Mouse (Mus musculus): ENCODE data around the gene Anks1b.

The Anks1b gene

GRCm38 (mm10) chr10:90679713-90680470 is 806.6 kb downstream of the Anks1b start:
- DNase-seq: no peak

GRCm38 (mm10) chr10:90683813-90684212 is 810.5 kb downstream of the Anks1b start:
- DNase-seq: no peak

DNA sequence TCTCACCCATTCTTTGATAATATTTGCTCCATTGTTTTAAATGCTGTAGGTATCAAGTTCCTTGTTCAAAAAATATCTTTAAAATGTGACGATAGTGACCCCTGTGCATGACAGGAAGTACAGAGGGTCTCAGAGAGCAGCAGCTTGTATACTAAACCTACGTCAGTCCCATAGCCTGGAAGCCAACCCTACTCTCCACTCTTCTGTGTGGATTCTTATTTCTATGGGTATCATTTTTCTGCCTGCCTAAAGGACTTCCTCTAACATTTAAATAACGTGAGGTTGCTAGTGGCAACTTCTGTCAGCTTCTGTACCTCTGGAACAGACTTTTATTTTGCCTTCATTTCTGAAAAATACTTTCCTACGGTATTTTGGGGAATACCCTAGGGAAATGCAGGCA is 812.1 kb downstream of the Anks1b start:
- DNase-seq: no peak

DNA sequence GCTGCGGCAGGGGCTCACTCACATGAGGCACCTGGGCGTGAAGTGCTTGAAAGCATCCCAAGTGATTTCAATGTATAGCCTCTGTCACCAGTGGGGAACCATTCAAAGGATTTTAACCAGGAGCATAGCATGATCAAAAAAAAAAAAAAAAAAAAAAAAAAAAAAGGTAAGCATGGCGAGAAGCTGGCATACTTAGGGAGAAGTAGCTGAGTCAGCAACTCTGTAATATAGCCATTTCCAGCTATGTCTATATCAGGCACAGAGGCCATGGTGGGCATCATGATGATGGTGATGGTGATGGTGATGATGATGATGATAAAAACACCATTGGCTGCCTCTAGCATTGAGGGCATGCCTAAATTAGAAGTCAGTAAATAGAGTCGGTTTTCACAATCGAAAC is 814.8 kb downstream of the Anks1b start:
- DNase-seq: no peak

- peak; percentile 38 to 42 for DNase-seq
These were observed 815.5 kb downstream of the Anks1b start for GRCm38 (mm10) chr10:90688696-90689252.

GRCm38 (mm10) chr10:90689854-90690513 is 816.7 kb downstream of the Anks1b start:
- peak; percentile 89 to 94 for DNase-seq

- DNase-seq: peak; percentile 66 to 74
These were observed 823.4 kb downstream of the Anks1b start for GRCm38 (mm10) chr10:90696687-90697086.

GRCm38 (mm10) chr10:90697413-90697812 is 824.1 kb downstream of the Anks1b start:
- peak; percentile 74 to 80 for DNase-seq

GRCm38 (mm10) chr10:90699211-90699610 is 825.9 kb downstream of the Anks1b start:
- peak; percentile 56 for DNase-seq

DNA sequence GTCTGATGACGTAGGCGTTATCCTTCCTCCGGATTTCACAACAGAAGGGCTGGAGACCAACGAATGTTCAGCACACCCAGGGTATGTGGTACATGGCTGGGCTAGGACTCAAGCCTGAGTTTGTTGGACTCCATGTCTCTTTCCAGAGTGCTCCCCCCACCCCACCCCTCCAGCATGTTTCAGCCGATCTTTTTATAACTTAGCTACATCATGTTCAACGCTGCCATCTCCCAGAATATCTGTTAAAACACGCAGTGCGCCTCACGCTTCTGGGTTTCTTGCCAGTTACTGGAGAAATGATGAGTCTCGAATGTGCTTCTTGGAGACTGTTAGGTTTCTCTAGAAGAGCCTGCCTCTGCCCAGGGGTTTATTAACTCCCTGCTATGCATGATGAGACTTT is 831.3 kb downstream of the Anks1b start:
- DNase-seq: no peak

DNA sequence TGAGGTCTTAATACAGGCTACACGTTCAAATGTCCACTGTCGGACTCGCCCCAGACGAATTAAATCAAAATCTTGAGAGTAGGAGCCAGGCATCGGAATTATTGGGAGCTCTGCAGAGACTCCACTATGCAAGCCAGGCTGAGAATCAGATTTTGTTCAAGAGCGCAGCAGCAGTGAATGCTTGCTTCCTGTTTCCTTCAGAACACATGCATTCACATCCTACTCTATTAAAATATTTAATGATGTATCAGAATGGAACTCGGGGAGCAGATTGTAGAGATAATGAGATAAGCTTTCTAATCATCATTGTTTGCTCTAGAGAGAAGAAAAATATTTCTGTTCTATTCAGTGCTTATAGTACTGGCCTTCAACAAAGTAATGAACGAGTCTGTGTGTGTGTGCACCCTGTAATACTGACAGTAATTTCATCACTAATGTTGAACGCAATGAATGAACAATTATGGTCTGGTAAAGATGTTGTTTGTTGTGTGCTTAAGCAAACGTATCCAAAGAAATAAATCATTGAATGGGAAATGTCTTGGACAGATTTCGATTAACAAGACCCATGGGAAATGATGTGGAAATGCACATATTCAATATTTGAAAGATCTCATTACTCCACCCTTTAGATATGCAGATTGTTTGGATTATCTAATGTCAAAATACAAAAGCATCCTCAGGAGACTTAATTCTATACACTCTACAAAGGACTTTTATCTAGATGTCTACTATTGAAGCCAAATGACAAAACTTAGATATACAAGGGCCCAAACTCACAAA is 835.7 kb downstream of the Anks1b start:
- no peak for DNase-seq

GRCm38 (mm10) chr10:90709602-90709931 is 836.3 kb downstream of the Anks1b start:
- no peak for DNase-seq

DNA sequence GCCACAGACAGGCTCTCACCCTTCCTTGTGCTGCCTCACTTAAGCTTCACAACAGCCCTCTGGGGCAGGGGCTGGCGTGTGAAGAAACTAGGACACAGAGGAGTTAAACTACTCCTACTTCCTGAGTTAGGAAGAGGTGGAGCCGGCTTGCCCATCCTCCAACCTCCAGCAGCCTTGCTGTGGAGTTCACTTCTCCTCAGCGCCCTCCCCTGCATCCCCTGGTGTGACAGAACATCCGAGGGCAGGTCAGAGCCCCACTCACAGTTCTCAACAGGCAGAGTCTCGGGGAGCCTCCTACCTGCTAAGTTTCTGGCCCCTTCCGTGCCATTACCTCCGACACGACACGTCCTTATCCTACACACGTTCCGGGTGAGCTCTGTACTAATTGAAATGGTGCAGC is 844.7 kb downstream of the Anks1b start:
- no peak for DNase-seq

DNA sequence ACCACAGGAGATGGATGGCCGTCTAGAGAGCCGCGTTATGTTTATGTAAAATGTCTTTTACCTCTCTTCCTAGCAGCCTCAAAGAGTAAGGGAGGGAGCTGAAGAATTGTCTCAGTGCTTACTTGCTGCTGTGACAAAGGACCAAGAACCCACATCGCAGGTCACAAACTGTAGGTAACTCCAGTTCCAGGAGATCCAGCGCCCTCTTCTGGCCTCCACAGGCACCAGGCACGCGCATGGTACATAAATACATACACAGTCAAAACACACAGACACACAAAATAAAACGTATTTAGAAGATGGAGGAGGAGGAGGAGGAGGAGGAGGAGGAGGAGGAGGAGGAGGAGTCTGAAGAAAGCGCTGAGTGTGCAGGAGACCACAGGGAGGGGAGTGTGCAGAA is 845.4 kb downstream of the Anks1b start:
- no peak for DNase-seq

DNA sequence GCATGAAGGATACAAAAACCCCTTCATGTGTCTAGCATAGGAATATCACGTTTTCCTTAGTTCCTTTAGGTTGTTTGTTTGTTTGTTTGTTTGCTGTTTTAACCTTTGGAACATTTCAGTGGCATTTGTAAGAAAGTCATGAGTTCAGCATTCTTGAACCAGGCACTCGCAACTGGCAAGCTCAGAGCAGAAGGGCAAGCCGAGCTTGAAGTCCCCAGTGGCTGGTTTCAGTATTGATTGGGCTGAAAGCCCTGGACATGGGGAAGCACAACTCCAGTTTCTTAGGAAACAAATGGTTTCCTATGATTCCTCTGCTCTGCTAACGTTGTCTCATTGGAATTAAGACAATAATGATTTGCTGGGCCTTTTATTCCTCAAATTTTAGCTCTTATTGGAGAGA is 846.7 kb downstream of the Anks1b start:
- DNase-seq: peak in 1 of 2 experiments; percentile 38

DNA sequence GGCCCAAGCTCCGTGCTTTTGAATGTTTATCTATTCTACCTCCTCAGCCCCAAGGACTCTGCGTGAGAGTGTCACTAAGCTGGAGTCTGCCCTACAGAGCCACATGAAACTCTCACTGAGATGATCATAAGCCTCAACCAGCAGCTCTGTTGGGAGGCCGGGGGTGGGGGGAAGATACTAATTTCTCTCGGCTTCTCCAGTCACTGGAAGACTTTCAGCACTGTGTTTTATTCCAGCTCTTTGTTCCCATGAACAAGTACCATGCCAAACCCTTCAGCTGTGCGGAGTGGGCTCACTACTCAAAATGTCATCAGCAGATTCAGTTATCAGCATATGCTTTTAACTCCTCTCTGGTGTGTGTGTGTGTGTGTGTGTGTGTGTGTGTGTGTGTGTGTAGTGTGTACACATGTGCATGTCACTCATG is 849.8 kb downstream of the Anks1b start:
- DNase-seq: peak; percentile 29 to 38

DNA sequence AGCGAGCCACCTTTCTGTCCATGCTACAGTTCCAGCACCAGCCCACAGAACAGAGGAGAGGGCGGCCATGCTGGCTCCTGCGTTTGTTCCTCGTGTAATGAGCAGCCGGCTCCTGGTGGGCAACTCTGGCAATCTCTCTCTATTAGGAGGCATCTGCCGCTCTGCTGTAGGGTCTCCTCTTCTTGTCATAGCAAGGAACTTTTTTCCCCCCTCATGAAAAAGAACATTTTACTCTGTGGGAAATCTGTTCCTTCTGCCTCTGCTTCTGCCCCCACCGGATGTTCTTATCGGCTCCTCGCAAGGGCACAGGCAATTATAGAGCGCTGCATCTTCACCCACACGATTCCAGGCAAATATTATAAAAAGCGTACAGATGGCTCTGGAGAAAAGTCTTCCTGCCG is 850.6 kb downstream of the Anks1b start:
- peak; percentile 58 to 64 for DNase-seq

DNA sequence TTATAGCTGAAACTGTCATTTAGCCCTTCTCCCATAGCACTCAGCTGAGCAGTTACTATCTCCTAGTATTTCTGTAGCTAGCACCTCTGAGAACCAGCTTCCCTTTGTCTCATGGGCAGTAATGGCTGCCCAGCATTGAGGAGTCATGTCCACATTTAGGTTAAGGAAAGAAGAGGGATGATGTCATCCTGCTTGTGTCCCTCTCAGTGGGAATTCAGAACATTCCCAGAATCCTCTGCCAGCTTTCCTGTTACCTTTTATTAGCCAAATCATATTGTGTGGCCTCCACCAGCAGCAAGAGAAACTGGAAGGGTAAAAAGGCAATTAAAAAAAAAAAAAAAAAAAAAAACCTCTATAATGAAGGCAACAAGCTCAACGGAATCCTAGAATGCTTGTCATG is 851.6 kb downstream of the Anks1b start:
- DNase-seq: no peak

DNA sequence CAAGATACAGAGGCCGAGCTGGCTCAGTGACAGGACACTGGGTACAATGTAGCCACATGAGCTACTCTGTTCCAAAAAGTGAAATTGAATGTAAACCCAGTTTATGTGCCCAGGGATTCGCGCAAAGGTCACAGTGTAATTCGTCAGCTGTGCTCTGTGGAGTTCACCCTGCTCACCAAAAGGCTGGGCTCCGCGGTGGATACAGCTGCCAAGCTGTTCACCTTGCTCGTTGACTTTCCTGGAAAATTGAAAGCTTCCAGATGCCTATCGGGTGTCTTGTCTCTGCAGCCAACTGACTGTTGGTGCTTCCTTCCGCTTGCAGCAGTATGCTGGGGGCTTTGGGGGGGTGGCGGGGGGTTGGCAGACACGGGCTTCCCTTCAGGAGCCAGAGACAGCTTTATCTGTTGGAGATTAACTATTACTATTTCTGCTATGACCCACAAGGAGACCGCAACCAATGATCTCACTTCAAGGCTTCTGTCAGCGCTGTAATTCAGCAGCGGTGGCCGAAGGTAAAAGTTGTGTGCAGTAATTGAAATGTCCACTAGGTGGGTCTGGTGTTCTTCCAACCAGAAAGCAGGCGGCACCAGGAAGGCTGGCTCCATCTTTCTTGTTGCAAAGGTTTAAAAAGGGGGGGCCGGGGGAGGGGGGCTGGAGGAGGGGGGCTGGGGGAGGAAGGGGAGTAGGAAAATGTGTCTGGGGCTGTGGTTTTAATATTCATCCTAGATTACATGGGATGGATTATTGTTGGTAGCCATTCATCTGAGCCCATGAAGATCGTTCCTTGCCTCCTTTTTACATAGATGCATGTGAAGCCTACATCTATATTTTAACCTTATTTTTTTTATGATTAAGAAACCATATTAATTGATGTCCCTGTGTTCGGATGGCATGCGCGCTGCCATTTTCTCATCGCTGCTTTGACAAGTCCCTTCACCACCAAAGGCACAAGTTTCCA is 855.4 kb downstream of the Anks1b start:
- peak; percentile 88 to 95 for DNase-seq

DNA sequence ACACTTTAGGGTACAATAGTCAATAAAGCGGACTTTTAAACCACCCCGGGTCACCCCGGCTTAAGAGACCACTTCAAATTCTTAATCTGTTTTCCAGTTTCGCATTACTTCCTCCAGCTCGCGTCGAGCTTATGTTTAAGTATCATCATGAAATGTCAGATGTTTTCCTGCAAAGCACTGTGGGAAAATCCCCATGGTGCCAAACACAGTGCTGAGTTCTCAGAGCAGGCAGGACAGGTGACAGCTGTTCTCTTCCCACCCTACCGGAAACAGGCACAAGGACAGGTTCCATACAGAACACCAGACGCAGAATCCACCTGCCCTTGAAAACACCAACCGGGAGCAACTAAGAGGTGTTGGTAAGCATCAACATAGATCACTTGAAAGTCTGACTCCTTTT is 856.2 kb downstream of the Anks1b start:
- peak; percentile 51 to 61 for DNase-seq

GRCm38 (mm10) chr10:90732823-90733222 is 859.5 kb downstream of the Anks1b start:
- DNase-seq: no peak

- peak; percentile 79 to 84 for DNase-seq
These were observed 860.3 kb downstream of the Anks1b start for GRCm38 (mm10) chr10:90733632-90734031.

Data from cerebellum, postnatal 10 days (tissue).